Mouse (Mus musculus): ENCODE data around the gene Il1rl2.

Il1rl2 gene

DNA sequence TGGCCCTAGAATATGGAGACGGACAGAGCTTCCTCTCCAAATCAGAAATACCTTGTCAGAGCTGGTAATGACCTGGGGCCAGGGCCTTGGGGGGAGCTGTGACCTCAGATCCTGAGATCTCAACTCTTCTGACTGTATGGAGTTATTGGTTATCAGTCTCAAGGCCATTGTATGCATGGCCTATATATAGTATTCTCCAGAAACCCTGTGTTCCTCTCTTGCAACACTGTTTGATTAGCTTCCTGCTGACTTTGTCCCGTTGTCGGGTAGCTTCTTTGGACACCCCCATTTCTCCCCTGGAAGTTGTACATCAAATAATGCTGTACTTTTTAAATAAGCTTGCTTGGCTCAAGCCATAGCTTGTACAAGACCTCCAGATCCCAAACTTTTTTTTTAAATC, 1.9 kb upstream of the Il1rl2 start:
- ATAC-seq (ENCODE audit: insufficient number of reproducible peaks, low FRiP score, low TSS enrichment), result no peak

DNA sequence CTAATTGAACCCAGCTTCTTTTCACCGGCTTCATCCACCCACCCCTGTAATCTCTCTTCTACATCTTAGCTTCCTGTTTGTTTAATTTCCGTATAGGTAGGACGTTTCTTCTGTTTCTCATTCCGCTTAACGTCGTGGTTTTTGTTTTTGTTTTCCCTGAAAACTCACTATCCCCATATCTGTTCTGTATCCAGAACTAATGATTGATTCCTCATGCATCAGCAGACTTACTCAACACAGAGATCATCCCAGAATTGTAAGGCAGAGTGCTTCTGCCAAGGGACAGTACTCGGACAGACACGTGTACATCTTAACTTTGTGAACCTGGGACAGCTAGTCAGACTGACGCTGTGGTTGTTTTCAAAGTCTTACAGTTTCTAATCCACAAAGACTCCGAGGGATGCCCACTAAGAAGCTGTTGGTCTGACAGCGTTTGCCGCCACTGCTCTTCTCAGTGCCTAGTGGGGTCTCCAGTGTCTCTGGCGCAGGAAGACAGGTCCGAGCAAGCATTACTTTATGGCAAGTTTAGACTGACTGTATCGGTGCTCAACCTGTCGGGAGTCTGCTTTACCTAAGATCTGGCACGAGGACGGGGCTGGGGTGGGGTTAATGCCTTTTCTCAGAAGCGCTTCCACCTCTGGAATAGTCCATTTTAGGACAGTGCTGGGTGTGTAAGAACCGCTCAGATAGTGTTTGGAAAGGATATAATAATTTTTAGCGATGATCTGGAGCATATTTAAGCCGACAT, 719 bp downstream of the Il1rl2 start:
- no peak for ATAC-seq (ENCODE audit: insufficient number of reproducible peaks, low FRiP score, low TSS enrichment)

DNA sequence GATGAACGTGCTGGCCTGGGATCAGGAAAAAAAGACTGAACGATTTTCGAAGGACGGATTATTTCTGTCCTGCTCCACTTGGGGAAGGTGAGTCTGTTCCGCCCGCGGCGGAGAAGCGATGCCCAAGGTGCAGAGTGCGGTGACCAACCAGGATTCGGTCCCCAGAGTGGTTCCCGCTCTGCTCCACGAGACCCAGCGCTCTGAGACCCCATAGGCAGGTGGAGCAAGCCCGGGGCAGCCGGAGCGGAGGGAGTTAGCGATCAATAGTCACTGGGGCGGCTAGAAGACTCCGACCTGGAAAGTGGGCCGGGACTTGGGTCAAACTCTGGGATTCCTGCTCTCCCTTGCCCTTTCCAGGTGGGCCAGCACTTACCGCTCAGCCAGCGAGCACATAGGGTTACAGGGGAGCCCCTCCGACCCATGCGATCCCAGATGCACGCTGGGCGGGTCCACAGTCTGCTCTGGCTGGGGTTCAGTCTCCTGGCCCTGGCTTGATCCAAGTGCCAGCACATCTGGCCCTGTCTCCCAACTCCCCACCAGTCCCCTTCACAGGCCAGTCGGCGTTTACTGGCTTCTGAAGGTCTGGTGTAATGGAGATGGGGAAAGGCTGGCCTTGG, 1.4 kb downstream of the Il1rl2 start:
- no peak for ATAC-seq (ENCODE audit: insufficient number of reproducible peaks, low FRiP score, low TSS enrichment)

DNA sequence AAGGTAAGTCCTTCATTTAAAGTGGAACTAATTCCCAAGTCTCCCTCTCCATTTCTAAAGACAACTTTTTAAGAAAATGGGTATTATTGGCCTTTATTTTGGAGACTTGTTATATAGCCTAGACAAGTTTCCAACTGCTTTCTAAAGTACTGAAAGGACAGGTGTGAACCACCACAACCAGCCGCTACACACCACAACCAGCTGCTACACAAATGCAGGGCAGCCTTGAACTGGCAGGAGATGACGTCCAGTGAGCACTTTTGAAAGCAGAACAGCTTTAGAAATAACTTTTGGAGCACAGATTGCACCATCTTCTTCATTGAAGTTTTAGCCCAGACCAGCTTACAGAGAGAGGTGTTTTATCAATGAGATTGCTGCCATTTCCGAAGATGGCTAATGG, 3.2 kb downstream of the Il1rl2 start:
- no peak for ATAC-seq (ENCODE audit: insufficient number of reproducible peaks, low FRiP score, low TSS enrichment)

DNA sequence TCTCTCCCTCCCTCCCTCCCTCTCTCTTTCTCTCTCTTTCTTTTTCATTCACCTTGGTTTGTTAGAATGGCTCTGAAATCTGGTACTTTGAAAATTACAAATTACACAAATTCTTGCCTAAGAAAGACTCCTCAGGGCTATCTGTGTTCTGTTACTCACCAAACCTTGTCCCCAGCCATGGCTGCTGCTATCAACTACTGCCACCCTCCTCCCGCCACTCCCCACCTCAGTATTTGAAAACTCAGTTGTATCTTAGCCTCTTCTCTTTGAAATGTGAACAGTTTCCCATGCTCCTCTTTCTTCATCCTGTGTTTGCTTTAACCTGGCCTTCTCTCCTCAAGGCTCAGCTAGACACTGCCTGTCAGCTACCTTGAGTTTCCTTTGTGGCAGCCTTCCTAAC, 5.1 kb downstream of the Il1rl2 start:
- no peak for ATAC-seq (ENCODE audit: insufficient number of reproducible peaks, low FRiP score, low TSS enrichment)

DNA sequence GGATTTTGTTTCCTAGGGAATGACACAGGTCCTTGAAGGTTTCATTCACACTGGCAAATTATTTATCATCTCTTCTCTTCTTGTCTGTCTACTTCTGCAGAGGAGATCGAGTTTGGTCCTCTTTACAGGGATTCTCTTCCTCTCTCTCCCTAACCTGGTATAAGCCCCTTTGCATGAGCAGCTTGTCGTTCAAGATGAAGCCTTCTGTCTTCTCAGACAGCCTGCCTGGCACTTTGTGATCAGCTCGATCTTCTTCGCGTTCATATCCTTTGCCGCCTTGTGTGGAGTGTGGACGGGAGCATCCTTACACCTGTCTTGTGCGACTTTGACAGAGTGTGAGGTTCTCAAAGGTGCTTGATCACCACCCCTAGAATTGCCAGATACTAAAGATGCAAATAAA, 5.8 kb downstream of the Il1rl2 start:
- ATAC-seq (ENCODE audit: insufficient number of reproducible peaks, low FRiP score, low TSS enrichment), result no peak

DNA sequence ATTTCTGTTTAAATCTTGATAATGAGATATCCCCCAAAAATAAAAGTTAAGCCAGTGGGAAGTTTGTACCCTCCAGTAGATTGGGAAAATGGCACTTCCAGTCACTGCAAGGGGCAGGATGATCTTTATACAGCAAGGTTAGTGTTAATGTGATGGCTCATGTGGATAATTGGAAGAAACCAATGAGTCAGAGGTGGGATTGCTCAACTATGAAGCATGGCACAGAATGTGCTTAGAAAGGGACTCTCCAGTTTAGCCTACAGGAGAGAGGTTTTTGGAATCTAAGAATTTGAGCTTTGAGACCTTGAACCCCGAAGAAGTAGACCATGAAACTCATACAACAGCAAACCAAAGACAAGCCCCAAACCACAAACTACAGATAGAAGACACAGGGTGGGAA, 14.9 kb downstream of the Il1rl2 start:
- ATAC-seq (ENCODE audit: insufficient number of reproducible peaks, low FRiP score, low TSS enrichment), result no peak

DNA sequence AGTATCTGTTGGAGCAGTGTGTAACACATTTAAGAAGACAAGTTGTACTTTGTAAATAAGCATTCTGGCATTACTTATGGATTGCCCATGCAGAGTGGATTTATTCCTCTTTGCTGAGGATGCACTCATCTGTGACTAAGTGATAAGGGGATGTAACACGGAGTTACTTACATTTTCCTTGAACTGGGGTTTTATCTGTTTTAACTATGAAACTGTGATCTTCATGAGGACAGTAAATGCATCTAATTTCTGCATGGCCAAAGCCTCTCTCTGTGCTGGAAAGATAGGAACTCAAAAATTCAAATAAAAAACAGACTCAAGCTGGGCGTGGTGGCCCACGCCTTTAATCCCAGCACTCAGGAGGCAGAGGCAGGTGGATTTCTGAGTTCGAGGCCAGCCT, 15.7 kb downstream of the Il1rl2 start:
- no peak for ATAC-seq (ENCODE audit: insufficient number of reproducible peaks, low FRiP score, low TSS enrichment)

DNA sequence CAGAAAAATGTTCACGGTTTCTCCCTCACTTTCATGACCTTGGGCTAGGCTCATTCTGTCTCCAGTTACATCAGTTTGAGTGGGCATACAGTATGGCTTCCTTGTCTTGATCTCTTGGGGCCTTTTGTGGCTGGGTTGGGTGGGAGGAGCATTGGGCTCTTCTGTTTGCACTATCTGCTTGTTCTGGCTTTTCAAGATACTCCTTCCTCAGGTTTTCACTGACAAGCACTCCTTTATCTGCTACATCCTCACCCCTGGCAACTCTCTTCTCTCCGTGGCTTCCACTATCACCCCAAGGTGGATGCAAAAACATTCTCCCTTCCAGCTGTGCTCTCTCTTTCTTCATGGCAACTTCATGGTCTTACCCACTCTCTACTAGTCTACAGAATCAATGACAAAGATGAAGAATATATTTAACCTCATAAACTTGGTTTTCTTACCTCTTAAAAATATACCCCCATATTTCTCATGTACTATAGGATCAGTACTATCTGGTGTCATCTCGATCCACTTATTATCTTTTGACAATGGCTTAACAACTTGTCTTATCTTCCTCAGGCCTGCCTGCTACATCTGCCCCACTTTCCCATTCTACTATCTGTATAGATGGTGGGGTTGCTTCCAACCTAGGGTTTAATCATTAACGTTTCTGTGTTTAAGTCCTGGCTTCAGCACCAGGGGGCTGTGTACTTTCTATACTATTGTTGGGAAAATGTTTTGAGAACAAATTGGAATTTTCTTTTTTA, 27.9 kb downstream of the Il1rl2 start:
- no peak for ATAC-seq (ENCODE audit: insufficient number of reproducible peaks, low FRiP score, low TSS enrichment)

DNA sequence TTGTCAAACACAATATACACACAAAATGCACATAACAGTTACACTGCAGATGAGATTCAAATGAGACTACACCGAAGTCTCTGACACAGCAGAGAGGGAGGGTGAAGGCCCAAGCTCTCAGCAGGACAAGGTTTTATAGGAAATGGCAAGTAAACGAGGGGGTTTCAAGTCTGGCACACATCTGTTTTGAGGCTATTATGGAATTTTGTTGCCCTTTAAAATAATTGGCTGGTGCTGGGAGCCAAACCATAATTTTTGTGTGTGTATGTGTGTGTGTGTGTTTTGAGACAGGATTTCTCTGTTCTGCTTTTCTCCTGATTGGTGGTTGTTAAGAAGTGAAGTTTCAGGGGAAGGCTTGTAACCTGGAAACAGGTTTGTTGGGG, 28.5 kb downstream of the Il1rl2 start:
- no peak for ATAC-seq (ENCODE audit: insufficient number of reproducible peaks, low FRiP score, low TSS enrichment)

DNA sequence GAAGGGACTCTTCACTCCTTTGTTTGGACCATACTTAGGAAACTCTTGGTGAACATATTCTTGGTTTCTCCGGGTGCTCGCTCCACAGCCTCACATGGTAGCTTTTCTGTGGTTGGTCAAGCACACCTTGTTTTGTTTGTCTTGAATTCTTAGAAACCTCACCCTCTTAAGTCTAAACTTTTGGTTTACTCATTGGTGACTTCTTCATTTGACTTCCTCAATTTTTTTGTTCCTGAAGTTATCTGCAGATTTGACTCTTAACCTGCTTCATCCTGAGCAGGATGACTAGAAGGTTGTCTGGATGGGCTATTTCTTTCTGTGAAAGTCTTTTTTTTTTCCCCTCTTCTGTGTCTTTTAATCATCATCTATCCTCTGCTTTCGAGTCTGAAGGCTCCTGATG, 30.3 kb downstream of the Il1rl2 start:
- ATAC-seq (ENCODE audit: insufficient number of reproducible peaks, low FRiP score, low TSS enrichment), result no peak

DNA sequence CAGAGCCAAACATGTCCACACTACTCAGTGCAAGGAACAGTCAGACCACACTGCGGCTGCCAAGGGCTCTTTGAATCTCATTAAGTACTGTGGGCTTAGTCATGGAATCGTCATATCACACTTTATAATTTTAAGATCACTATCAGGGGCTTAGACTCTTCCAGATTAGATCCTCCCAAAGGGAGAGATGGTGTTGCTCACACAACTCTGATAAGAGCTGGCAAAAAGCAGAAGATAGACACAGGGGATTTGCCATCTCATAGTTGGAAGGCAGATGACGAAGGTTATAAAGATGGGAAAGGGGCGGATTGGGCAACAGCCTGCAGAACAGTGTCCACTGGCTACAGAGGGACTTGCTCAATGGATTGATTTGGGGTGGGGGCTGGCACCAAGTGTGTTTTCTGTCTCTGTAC, 31.0 kb downstream of the Il1rl2 start:
- no peak for ATAC-seq (ENCODE audit: insufficient number of reproducible peaks, low FRiP score, low TSS enrichment)

DNA sequence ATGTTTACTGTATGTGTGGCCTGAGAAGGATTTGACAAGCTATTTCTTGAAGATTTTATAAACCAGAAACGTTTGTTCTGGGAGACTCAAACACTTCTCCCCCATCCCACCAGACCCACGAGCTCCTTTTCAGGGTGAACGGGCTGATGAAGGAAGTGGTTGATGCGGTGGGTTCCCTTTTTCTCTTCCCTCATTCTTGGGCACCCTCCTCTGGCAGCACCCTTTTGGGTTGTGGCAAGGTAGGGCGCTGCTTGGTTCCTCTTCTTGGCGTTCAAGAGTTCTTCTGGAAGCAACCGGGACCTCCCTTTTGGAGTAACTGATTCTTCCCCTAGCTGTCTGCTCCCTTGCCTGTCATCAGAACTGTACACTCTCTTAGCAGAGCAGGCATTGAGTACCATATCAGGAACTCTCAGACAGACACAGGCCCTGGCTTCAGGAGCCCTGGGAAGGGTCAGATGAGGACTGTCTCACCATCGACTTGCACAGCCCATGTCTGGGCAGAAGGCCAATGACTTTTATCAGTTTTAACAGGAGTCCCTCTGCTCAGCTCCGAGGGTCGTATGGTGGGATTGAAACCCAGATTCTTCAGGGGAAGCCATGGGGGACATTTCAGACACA, 31.6 kb downstream of the Il1rl2 start:
- ATAC-seq (ENCODE audit: insufficient number of reproducible peaks, low FRiP score, low TSS enrichment), result no peak

DNA sequence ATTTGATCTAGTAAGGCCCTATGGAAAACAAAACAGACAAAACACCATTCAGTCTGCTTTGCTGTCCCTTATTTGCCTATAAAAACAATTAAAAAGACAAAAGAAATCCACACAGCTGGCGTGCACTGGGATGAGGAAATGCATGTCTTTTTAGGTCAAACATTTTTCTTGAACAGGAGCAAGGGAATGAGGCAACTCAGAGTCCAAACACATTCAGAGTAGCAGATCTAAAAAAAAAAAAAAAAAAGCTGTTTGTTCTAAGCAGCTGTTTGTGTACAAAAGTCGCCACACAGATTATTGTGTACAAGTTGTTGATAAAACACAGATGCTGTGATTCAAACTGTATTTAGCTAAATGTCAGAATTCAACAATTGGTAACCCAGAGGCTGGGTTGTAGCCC, 33.5 kb downstream of the Il1rl2 start:
- no peak for ATAC-seq (ENCODE audit: insufficient number of reproducible peaks, low FRiP score, low TSS enrichment)

DNA sequence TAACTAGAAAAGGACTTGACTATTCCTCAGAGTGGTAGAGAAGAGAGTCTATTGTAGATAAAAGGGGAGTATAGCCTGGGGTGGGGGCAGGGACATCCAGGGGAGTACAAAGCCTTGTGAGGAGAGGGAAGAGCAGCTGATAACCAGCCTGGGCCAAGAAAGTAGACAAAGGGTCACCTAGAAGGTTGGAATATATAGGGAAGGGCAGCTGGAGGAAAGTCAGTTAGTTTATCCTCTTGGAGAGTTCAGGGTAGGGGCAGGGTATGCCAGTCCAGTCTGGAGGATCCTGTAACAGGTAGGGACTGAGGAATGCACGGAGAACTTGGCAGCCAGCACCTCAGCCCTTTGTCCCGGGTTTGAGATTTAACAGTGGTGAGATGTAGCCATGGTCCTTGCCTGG, 33.9 kb downstream of the Il1rl2 start:
- ATAC-seq (ENCODE audit: insufficient number of reproducible peaks, low FRiP score, low TSS enrichment), result no peak

DNA sequence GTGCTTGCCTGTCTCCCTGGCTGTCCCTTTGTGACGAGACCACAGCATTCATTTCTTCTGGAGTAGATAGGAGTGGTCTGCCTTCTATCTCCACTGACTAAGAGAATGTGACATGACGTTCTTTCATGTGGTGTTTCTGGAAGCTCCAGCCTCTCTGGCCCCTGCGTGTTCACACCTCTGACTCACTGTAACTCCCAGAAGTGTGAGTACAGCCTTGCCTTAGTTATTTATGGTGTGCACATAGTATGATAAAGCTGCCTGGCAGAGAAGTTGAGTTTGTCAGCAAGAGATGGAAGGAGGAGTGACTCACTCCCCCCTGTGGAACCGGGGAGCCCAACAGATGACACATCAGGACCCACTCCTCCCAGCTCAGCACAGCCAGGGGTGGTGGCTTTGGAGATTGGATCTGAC, 34.4 kb downstream of the Il1rl2 start:
- no peak for ATAC-seq (ENCODE audit: insufficient number of reproducible peaks, low FRiP score, low TSS enrichment)

DNA sequence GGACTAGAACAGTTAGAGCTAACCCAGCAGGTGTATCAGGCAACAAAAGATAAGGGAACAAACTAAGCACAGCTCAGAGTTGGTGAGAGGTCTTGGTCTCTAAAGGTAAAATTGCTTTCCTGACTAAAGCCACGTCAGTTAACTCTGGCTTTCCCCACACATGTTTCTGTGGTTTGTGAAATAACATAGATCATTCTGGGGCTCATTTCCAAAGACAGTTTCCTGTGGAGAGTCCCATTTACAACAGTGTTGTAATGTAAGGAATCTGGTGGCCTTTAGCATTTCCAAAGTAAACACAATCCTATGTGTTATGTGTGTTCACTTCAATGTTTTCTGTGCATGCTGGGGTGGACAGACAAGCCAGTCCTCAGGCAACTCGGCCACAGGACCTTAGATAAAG, 35.3 kb downstream of the Il1rl2 start:
- ATAC-seq (ENCODE audit: insufficient number of reproducible peaks, low FRiP score, low TSS enrichment), result no peak

DNA sequence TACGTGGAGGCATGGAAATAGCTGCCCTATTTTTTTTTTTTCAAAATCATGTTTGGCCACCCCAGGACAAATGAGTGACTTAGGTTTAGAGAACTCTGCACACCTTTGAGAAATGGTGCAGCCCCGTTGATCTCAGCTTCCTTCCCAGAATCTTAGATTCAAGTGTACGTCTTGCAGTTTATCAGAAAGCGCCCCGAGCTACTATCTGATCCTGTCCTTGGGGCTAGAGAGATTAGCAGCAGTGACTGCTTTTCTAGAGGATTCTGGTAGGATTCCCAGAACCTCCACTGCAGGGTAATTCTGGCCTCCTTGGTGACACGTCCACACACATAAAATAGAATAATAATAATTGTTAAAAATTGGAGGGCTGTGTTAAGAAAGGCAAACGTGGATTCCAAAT, 36.6 kb downstream of the Il1rl2 start:
- no peak for ATAC-seq (ENCODE audit: insufficient number of reproducible peaks, low FRiP score, low TSS enrichment)

DNA sequence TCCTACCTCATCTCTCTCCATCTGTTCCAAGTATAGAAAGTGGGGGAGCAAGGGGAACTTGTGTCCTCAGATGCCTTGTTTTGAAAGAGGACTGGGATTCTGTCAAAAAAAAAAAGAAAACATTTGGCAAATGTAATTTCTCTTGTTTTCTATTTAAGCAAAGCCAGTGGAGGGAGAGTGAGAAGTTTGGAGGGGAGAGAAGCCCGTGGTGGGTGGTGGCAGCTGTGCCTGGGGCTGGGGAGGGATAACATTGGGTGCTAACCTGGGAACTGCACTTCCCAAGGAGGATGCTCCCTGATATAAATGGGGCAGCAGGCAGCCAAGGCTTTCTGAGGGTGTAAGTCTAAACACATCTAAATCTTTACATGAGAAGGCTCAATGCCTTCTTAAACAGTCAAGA, 37.2 kb downstream of the Il1rl2 start:
- no peak for ATAC-seq (ENCODE audit: insufficient number of reproducible peaks, low FRiP score, low TSS enrichment)

DNA sequence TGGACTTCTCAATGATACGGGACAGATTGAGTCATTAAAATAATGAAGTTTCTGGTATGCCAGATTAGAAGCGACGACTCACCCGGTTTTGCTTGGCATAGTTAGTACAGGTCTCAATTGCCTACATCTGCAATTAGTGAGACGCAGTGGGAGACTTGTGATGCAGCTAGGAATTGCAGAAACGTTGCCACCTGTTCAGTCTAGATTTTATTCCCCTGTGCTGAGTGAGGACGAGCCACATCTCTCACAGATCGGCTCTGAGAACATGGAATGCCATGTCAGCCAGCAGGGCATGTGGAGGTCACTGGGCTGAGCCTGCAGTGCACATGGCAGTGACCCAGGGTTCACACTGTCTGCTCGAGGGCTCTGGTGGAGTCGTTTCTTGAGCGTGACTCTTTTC, 38.4 kb downstream of the Il1rl2 start:
- ATAC-seq (ENCODE audit: insufficient number of reproducible peaks, low FRiP score, low TSS enrichment), result no peak

DNA sequence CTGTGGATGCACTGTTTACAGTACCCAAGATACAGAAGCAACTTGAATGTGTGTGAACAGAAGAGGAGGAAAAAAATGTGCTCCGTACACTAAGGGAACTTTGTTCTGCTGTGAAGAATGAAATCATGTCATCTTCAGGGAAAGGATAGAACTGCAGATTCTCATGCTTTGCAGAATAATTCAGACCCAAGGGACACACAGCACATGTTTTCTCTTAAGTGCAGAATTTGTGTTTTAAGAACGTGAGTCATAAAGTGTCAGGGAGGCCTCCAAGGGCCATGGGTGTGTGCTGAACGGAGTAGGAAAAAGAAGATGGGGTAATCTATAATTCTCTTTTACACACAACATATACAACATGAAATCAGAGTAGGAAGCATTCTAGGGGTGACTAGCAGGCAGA, 48.5 kb downstream of the Il1rl2 start:
- no peak for ATAC-seq (ENCODE audit: insufficient number of reproducible peaks, low FRiP score, low TSS enrichment)

Data from cerebellum, adult (tissue).